Mouse (Mus musculus): Measurements from ENCODE around the gene Evi2a. TPM values are rescaled to one million over a fixed set of nuclear protein-coding genes. Genes with fewer than 3 reads are reported as not detected.
A peak's percentile ranks its signal among the peaks of the same experiment; 100 is the strongest.

Gene Evi2a
- polyA plus RNA-seq, 1 experiment = 10.7 TPM

GRCm38 (mm10) chr11:79530774-79531173 is 365 bp upstream of the Evi2a start:
- Histone ChIP-seq H3K4me3 (peak overlapping the region; percentile 21), H3K36me3 (ENCODE audit: control insufficient read depth, insufficient read depth) (peaks cover 23% of the 10 kb centered on the region), H3ac (ENCODE audit: control insufficient read depth, insufficient read length) (no peak overlapping the region), H3K79me2 (ENCODE audit: control insufficient read depth, insufficient read depth) (peaks cover 10% of the 10 kb centered on the region), H3K27me3 (ENCODE audit: control insufficient read depth, insufficient read depth, insufficient read length) (no peaks in the 10 kb centered on the region), H3K4me2 (ENCODE audit: low read depth) (peak overlapping the region; percentile 94)
- TF ChIP-seq MYOG (IDR thresholded peaks at IDR 0.05; ENCODE audit: control insufficient read depth in 1 of 3, insufficient read depth in 1 of 3, insufficient read length in 2 of 3, low read depth in 2 of 3) = no peak
- peak in 1 of 3 experiments; percentile 51 for TF ChIP-seq MYOD1 (IDR thresholded peaks at IDR 0.05; ENCODE audit: control insufficient read depth in 1 of 3, insufficient read length in 2 of 3, low read depth in 2 of 3)

DNA sequence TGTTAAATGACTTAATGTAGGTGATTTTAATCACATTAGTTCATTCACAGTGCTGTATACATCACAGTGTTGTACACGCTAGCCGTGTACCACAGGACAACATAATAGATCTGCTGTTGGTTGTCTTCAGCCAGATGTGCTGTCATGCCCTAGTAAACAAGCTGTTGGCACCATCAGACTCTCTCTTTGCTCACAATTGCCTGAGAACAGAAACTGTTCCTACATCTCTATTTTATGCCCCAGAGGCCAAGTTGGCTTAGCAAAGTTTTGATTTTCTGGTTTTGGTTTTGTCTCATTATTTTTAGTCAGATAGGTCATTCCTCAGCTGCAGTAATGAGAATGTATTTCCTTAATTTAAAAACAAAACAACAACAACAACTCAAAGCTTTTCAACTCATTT is 673 bp downstream of the Evi2a start:
- Histone ChIP-seq H3K4me2 (ENCODE audit: low read depth) (peak overlapping the region; percentile 94), H3ac (ENCODE audit: control insufficient read depth, insufficient read length) (no peak overlapping the region), H3K36me3 (ENCODE audit: control insufficient read depth, insufficient read depth) (peaks cover 31% of the 10 kb centered on the region), H3K79me2 (ENCODE audit: control insufficient read depth, insufficient read depth) (peaks cover 10% of the 10 kb centered on the region), H3K4me3 (peak overlapping the region; percentile 21), H3K27me3 (ENCODE audit: control insufficient read depth, insufficient read depth, insufficient read length) (no peaks in the 10 kb centered on the region)
- no peak for TF ChIP-seq TCF3 (IDR thresholded peaks at IDR 0.05; ENCODE audit: insufficient read length, low read depth)
- no peak for TF ChIP-seq POLR2A (IDR thresholded peaks at IDR 0.05; ENCODE audit: insufficient read length, low read depth)
- TF ChIP-seq MYOD1 (IDR thresholded peaks at IDR 0.05; ENCODE audit: control insufficient read depth in 1 of 3, insufficient read length in 2 of 3, low read depth in 2 of 3) = no peak
- TF ChIP-seq REST (IDR thresholded peaks at IDR 0.05; ENCODE audit: insufficient read depth, insufficient read length) = no peak
- no peak for TF ChIP-seq CEBPB (IDR thresholded peaks at IDR 0.05; ENCODE audit: insufficient read depth, poor library complexity, severe bottlenecking)
- TF ChIP-seq E2F4 (IDR thresholded peaks at IDR 0.05; ENCODE audit: insufficient read depth) = no peak
- TF ChIP-seq MAX (IDR thresholded peaks at IDR 0.05; ENCODE audit: low read depth) = no peak
- TF ChIP-seq POLR2AphosphoS2 (IDR thresholded peaks at IDR 0.05; ENCODE audit: insufficient read length, low read depth) = no peak
- no peak for TF ChIP-seq USF1 (IDR thresholded peaks at IDR 0.05; ENCODE audit: low read depth)
- no peak for TF ChIP-seq SRF (IDR thresholded peaks at IDR 0.05; ENCODE audit: control insufficient read depth, insufficient read length, low read depth)
- TF ChIP-seq TCF12 (IDR thresholded peaks at IDR 0.05; ENCODE audit: insufficient read depth, poor library complexity, severe bottlenecking) = no peak
- no peak for TF ChIP-seq MYOG (IDR thresholded peaks at IDR 0.05; ENCODE audit: control insufficient read depth in 1 of 3, insufficient read depth in 1 of 3, insufficient read length in 2 of 3, low read depth in 2 of 3)

GRCm38 (mm10) chr11:79529226-79529625 is 1.2 kb downstream of the Evi2a start:
- H3K79me2 ChIP-seq (ENCODE audit: control insufficient read depth, insufficient read depth) = peaks cover 10% of the 10 kb centered on the region
- H3K36me3 ChIP-seq (ENCODE audit: control insufficient read depth, insufficient read depth) = peaks cover 31% of the 10 kb centered on the region
- H3ac ChIP-seq (ENCODE audit: control insufficient read depth, insufficient read length) = no peak overlapping the region
- H3K4me2 ChIP-seq (ENCODE audit: low read depth) = peak overlapping the region; percentile 94
- no peak for TF ChIP-seq E2F4 (IDR thresholded peaks at IDR 0.05; ENCODE audit: insufficient read depth)
- no peak for TF ChIP-seq MAX (IDR thresholded peaks at IDR 0.05; ENCODE audit: low read depth)
- TF ChIP-seq POLR2A (IDR thresholded peaks at IDR 0.05; ENCODE audit: insufficient read length, low read depth) = no peak
- no peak for TF ChIP-seq REST (IDR thresholded peaks at IDR 0.05; ENCODE audit: insufficient read depth, insufficient read length)
- no peak for TF ChIP-seq USF1 (IDR thresholded peaks at IDR 0.05; ENCODE audit: low read depth)
- peak overlapping the region; percentile 21 for H3K4me3 ChIP-seq
- H3K27me3 ChIP-seq (ENCODE audit: control insufficient read depth, insufficient read depth, insufficient read length) = no peaks in the 10 kb centered on the region

- Histone ChIP-seq H3K36me3 (ENCODE audit: control insufficient read depth, insufficient read depth) (peaks cover 31% of the 10 kb centered on the region), H3K79me2 (ENCODE audit: control insufficient read depth, insufficient read depth) (peaks cover 10% of the 10 kb centered on the region), H3K4me2 (ENCODE audit: low read depth) (peak overlapping the region; percentile 94), H3K4me3 (no peak overlapping the region), H3ac (ENCODE audit: control insufficient read depth, insufficient read length) (no peak overlapping the region), H3K27me3 (ENCODE audit: control insufficient read depth, insufficient read depth, insufficient read length) (no peaks in the 10 kb centered on the region)
- TF ChIP-seq TCF3 (IDR thresholded peaks at IDR 0.05; ENCODE audit: insufficient read length, low read depth) = no peak
- TF ChIP-seq SRF (IDR thresholded peaks at IDR 0.05; ENCODE audit: control insufficient read depth, insufficient read length, low read depth) = no peak
- TF ChIP-seq USF1 (IDR thresholded peaks at IDR 0.05; ENCODE audit: low read depth) = no peak
- no peak for TF ChIP-seq REST (IDR thresholded peaks at IDR 0.05; ENCODE audit: insufficient read depth, insufficient read length)
- no peak for TF ChIP-seq MYOG (IDR thresholded peaks at IDR 0.05; ENCODE audit: control insufficient read depth in 1 of 3, insufficient read depth in 1 of 3, insufficient read length in 2 of 3, low read depth in 2 of 3)
- no peak for TF ChIP-seq E2F4 (IDR thresholded peaks at IDR 0.05; ENCODE audit: insufficient read depth)
- TF ChIP-seq MAX (IDR thresholded peaks at IDR 0.05; ENCODE audit: low read depth) = no peak
- TF ChIP-seq CEBPB (IDR thresholded peaks at IDR 0.05; ENCODE audit: insufficient read depth, poor library complexity, severe bottlenecking) = no peak
- TF ChIP-seq POLR2AphosphoS2 (IDR thresholded peaks at IDR 0.05; ENCODE audit: insufficient read length, low read depth) = no peak
- no peak for TF ChIP-seq TCF12 (IDR thresholded peaks at IDR 0.05; ENCODE audit: insufficient read depth, poor library complexity, severe bottlenecking)
Measured at GRCm38 (mm10) chr11:79528601-79529000, 1.8 kb downstream of the Evi2a start.

DNA sequence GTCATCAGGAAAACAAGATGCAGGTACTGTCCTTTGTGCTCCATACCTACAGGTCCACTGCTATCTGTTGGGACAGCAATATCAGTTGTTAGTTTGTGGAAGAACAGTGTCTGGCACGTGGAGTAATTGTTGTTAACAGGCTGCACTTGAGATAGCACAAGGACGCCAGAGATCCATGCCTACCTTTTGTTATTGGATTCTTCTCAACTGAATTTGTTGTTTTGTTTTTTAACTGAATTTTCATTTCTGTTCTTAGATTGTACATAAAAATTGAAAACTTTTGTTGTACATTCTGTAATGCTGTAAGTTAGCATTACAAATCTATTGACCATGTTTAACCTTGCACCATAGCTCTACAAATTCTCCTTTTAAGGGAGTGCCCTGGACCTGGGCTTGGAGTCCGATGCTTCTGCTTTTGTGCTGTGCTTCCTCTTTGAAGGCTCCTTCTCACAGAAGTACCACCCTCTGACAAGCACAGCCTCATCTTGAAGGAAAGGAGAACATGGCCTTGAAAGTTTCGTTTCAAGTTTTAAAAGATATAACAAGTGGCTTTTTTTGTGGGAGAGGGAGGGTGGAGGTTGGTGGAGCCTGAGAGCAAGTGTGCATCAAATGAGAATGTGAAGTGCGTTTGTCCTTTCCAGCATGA is 2.5 kb downstream of the Evi2a start:
- peaks cover 31% of the 10 kb centered on the region for H3K36me3 ChIP-seq (ENCODE audit: control insufficient read depth, insufficient read depth)
- no peak overlapping the region for H3K4me2 ChIP-seq (ENCODE audit: low read depth)
- H3K27me3 ChIP-seq (ENCODE audit: control insufficient read depth, insufficient read depth, insufficient read length) = no peaks in the 10 kb centered on the region
- peaks cover 10% of the 10 kb centered on the region for H3K79me2 ChIP-seq (ENCODE audit: control insufficient read depth, insufficient read depth)
- H3ac ChIP-seq (ENCODE audit: control insufficient read depth, insufficient read length) = no peak overlapping the region
- TF ChIP-seq E2F4 (IDR thresholded peaks at IDR 0.05; ENCODE audit: insufficient read depth) (no peak), TCF12 (IDR thresholded peaks at IDR 0.05; ENCODE audit: insufficient read depth, poor library complexity, severe bottlenecking) (no peak), SRF (IDR thresholded peaks at IDR 0.05; ENCODE audit: control insufficient read depth, insufficient read length, low read depth) (no peak), POLR2A (IDR thresholded peaks at IDR 0.05; ENCODE audit: insufficient read length, low read depth) (no peak), MYOG (IDR thresholded peaks at IDR 0.05; ENCODE audit: control insufficient read depth in 1 of 3, insufficient read depth in 1 of 3, insufficient read length in 2 of 3, low read depth in 2 of 3) (no peak), TCF3 (IDR thresholded peaks at IDR 0.05; ENCODE audit: insufficient read length, low read depth) (no peak), POLR2AphosphoS2 (IDR thresholded peaks at IDR 0.05; ENCODE audit: insufficient read length, low read depth) (no peak), USF1 (IDR thresholded peaks at IDR 0.05; ENCODE audit: low read depth) (no peak)
- H3K4me3 ChIP-seq = no peak overlapping the region

All from myocyte (in vitro differentiated cells).